9 mouse cellular contexts compared by ENCODE assay signal in genomic region chr9:41044626-41045025, GRCm38 (mm10). TPM values are rescaled to one million over a fixed set of nuclear protein-coding genes. Genes with fewer than 3 reads are reported as not detected.
DNase-seq lines count a peak whose midpoint lies in the region; ATAC-seq and TF ChIP-seq lines count a peak whose summit lies in the region.
"Had no signal": no experiment of that assay in that cellular context is flagged by ENCODE, and none has a peak within 500 bp of the region (broad histone marks: within the 10 kb centered on the region; RNA-seq: fewer than 3 reads in every experiment).

No protein-coding gene starts in this region.

- peaks cover 2 to 37% of the 10 kb centered on the region in 2 experiments for H3K36me3 ChIP-seq in CH12.LX (replicated peaks in 1 of 2; ENCODE audit: control insufficient read depth in 1 of 2, insufficient read depth in 1 of 2, low read length in 1 of 2)
- H3K36me3 ChIP-seq in lung, postnatal 0 days (ENCODE audit: insufficient read depth, low read length) = no peaks in the 10 kb centered on the region
- H3K36me3 ChIP-seq: liver, embryonic 15.5 days had no signal

- H3K4me1 ChIP-seq in CH12.LX (ENCODE audit: control insufficient read depth in 1 of 2, insufficient read depth in 2 of 2) = peaks cover 0 to 5% of the 10 kb centered on the region in 2 experiments; a peak in 1 of 4 replicates
- no peaks in the 10 kb centered on the region; the same call in 1 of the 2 replicates for H3K4me1 ChIP-seq in cortical plate, adult 2 months (ENCODE audit: control insufficient read depth, insufficient read depth, low read length)
- no peaks in the 10 kb centered on the region for H3K4me1 ChIP-seq in lung, postnatal 0 days (ENCODE audit: insufficient read depth, low read depth, low read length)

- no peaks in the 10 kb centered on the region for H3K79me2 ChIP-seq in CH12.LX (replicated peaks; ENCODE audit: control insufficient read depth, extremely low read depth, insufficient read depth, poor library complexity, severe bottlenecking)

- dilution Hi-C loops in CH12.LX (cut with MboI; ENCODE audit: extremely low pct_ligation_motif_present, extremely low pct_unique_long_range_greater_than_20kb, low sequenced_read_pairs) = no loop called here

- H3K4me2 ChIP-seq in CH12.LX (ENCODE audit: insufficient read depth, low read depth, poor library complexity, severe bottlenecking) = no peak overlapping the region
- H3K4me2 ChIP-seq in lung, postnatal 0 days (replicated peaks; ENCODE audit: low read depth, low read length) = no peak overlapping the region
- H3K4me2 ChIP-seq: liver, embryonic 15.5 days had no signal

- H3K27ac ChIP-seq in CH12.LX (ENCODE audit: insufficient read depth, low read depth) = no peak overlapping the region
- no peak overlapping the region for H3K27ac ChIP-seq in cortical plate, adult 2 months (ENCODE audit: insufficient read depth, low read length)
- H3K27ac ChIP-seq in lung, postnatal 0 days (ENCODE audit: low read length) = no peak overlapping the region
- H3K27ac ChIP-seq: liver, embryonic 15.5 days had no signal

- DNase-seq in CH12.LX (ENCODE audit: extremely low read depth) = peak; percentile 72
- DNase-seq in adrenal gland, adult (ENCODE audit: inconsistent age in 2 of 2, low spot score in 1 of 2) = peak; percentile 81 to 96
- DNase-seq in gastrocnemius, postnatal 4 days (ENCODE audit: low spot score in 2 of 2) = peak; percentile 68 to 84
- DNase-seq in layer of hippocampus, adult 11-12 months (ENCODE audit: low spot score) = peak; percentile 95
- DNase-seq in lung, postnatal 0 days (ENCODE audit: low spot score) = peak; percentile 80
- DNase-seq in right cerebral cortex, postnatal 25 days = peak; percentile 80
- DNase-seq in urinary bladder, postnatal 36 days (ENCODE audit: low spot score in 2 of 2) = peak; percentile 76 to 83

- no peak for TF ChIP-seq EP300 in CH12.LX (IDR thresholded peaks at IDR 0.05; ENCODE audit: low read length)
- TF ChIP-seq EP300 in lung, postnatal 0 days (IDR thresholded peaks at IDR 0.05) = no peak

- 7% methylated on average over 3 of the region's 3 CpGs for WGBS in lung, postnatal 0 days

- no peaks in the 10 kb centered on the region for H3K27me3 ChIP-seq in CH12.LX (replicated peaks)
- H3K27me3 ChIP-seq in lung, postnatal 0 days (replicated peaks; ENCODE audit: insufficient read depth, low read length) = no peaks in the 10 kb centered on the region
- H3K27me3 ChIP-seq: liver, embryonic 15.5 days had no signal

- no peak for ATAC-seq in lung, postnatal 0 days

- peak; percentile 92 to 96 for TF ChIP-seq CTCF in CH12.LX (conservative IDR thresholded peaks at IDR 0.05 in 1 of 2, IDR thresholded peaks at IDR 0.05 in 1 of 2; ENCODE audit: low read depth in 2 of 2, low read length in 2 of 2)
- TF ChIP-seq CTCF in cortical plate, adult 2 months (IDR thresholded peaks at IDR 0.05; ENCODE audit: extremely low read depth, insufficient read depth, low read length) = peak; percentile 90
- peak; percentile 95 for TF ChIP-seq CTCF in lung, postnatal 0 days (IDR thresholded peaks at IDR 0.05)

- H3K9ac ChIP-seq in CH12.LX (ENCODE audit: insufficient read depth, low read depth) = no peak overlapping the region
- H3K9ac ChIP-seq in lung, postnatal 0 days (replicated peaks; ENCODE audit: low read depth) = no peak overlapping the region
- H3K9ac ChIP-seq: liver, embryonic 15.5 days had no signal

- in situ Hi-C loops in CH12.LX (cut with MboI; ENCODE audit: low pct_ligation_motif_present, low pct_unique_long_range_greater_than_20kb, low sequenced_read_pairs) = no loop called here

- TF ChIP-seq POLR2A in CH12.LX (IDR thresholded peaks at IDR 0.05; ENCODE audit: low read depth, low read length) = no peak
- TF ChIP-seq POLR2A in cortical plate, adult 2 months (IDR thresholded peaks at IDR 0.05; ENCODE audit: extremely low read depth, insufficient read depth, low read length) = no peak

- no peaks in the 10 kb centered on the region for H3K9me3 ChIP-seq in CH12.LX (replicated peaks; ENCODE audit: low read length)
- no peaks in the 10 kb centered on the region for H3K9me3 ChIP-seq in lung, postnatal 0 days (ENCODE audit: low read length)
- H3K9me3 ChIP-seq: liver, embryonic 15.5 days had no signal

- peak; percentile 90 for TF ChIP-seq RAD21 in CH12.LX (IDR thresholded peaks at IDR 0.05; ENCODE audit: low read depth, low read length)

- no peak overlapping the region for H3K4me3 ChIP-seq in CH12.LX (replicated peaks in 1 of 3; ENCODE audit: low read depth in 2 of 3, low read length in 2 of 3, poor library complexity in 1 of 3)
- no peak overlapping the region for H3K4me3 ChIP-seq in cortical plate, adult 2 months (ENCODE audit: insufficient read depth, low read length)
- no peak overlapping the region for H3K4me3 ChIP-seq in lung, postnatal 0 days (ENCODE audit: low read depth, low read length)
- H3K4me3 ChIP-seq: liver, embryonic 15.5 days had no signal

TF ChIP-seq in CH12.LX, 34 proteins besides CTCF, POLR2A, EP300 and RAD21:
- TF ChIP-seq ZC3H11A (IDR thresholded peaks at IDR 0.05; ENCODE audit: low read depth, low read length) (peak; percentile 93), UBTF (IDR thresholded peaks at IDR 0.05; ENCODE audit: low read depth, low read length) (no peak), SMC3 (IDR thresholded peaks at IDR 0.05; ENCODE audit: low read depth, low read length) (peak; percentile 99)
TF ChIP-seq in CH12.LX: peak in this region for 2.

RNA-seq across cellular contexts. Expression of gene Crtam, which starts 40.2 kb away (rescaled TPM):
- total RNA-seq in CH12.LX (2012; rRNA removed) (not detected in 2 replicates), CH12.LX (2014; rRNA removed) (not detected in 2 replicates)
- polyA plus RNA-seq in CH12.LX (2012; ENCODE audit: insufficient read length, low read depth) = not detected in 2 replicates
- 0.06 TPM in 1 of 2 replicates, not detected in the other for polyA plus RNA-seq in cortical plate, adult 2 months (2012; rRNA removed)
- under 1 TPM; 0.10 to 0.29 TPM for total RNA-seq in gastrocnemius, postnatal 4 days (2021)
- polyA plus RNA-seq in lung, postnatal 0 days (2015; fragmentation: Nextera tagmentation; extraction: Ambion mirVana) = 0.06 and 0.10 TPM in 2 replicates
- polyA plus RNA-seq: liver, embryonic 15.5 days had no signal
